Mouse (Mus musculus) liver, embryonic 12.5 days (tissue): ENCODE measurements around the gene Dirc2. TPM values are rescaled to one million over a fixed set of nuclear protein-coding genes. Genes with fewer than 3 reads are reported as not detected.

Experiments
- ATAC-seq: fragments of 200-750 bp; cut with Nextera tagmentation; 2 replicates; pipeline ENCODE4 v1.8.0; 2017; ENCODE audit warnings: moderate number of reproducible peaks, mild to moderate bottlenecking, moderate library complexity
- H3K27ac ChIP-seq: fragments of 300-500 bp; sonication (generic); 2 replicates; pipeline ENCODE4 v1.5.1; 2016; ENCODE audit warnings: mild to moderate bottlenecking
- H3K27me3 ChIP-seq: fragments of 300-500 bp; sonication (generic); replicated peaks from 2 replicates; pipeline ENCODE4 v1.6.1; 2016; ENCODE audit warnings: mild to moderate bottlenecking, moderate library complexity
- H3K36me3 ChIP-seq: fragments of 300-500 bp; sonication (generic); 2 replicates; pipeline ENCODE4 v1.6.1; 2016; ENCODE audit warnings: mild to moderate bottlenecking, moderate library complexity
- H3K4me1 ChIP-seq: fragments of 300-500 bp; sonication (generic); 2 replicates; pipeline ENCODE4 v1.6.1; 2016
- H3K4me2 ChIP-seq: fragments of 300-500 bp; sonication (generic); 2 replicates; pipeline ENCODE4 v1.6.1; 2016; ENCODE audit warnings: mild to moderate bottlenecking, moderate library complexity
- H3K4me3 ChIP-seq: fragments of 300-500 bp; sonication (generic); 2 replicates; pipeline ENCODE4 v1.5.1; 2016; ENCODE audit warnings: mild to moderate bottlenecking, moderate library complexity
- H3K9ac ChIP-seq: fragments of 300-500 bp; sonication (generic); 2 replicates; pipeline ENCODE4 v1.6.1; 2016; ENCODE audit warnings: mild to moderate bottlenecking, moderate library complexity
- H3K9me3 ChIP-seq: fragments of 300-500 bp; sonication (generic); replicated peaks from 2 replicates; pipeline ENCODE4 v1.6.1; 2016; ENCODE audit warnings: mild to moderate bottlenecking, moderate library complexity
- WGBS: fragments of 180-500 bp; shearing (Covaris S2); methylation state at CpG from one replicate; pipeline ENCODE4 v1.1.7; 2016; ENCODE audit not compliant: insufficient replicate concordance; 5-methylcytosine and 5-hydroxymethylcytosine counted together
- polyA plus RNA-seq: library from polyadenylated mRNA; unstranded; fragments of >200 nt; fragmentation: Nextera tagmentation; extraction: Ambion mirVana; gene quantifications from 2 replicates; pipeline ENCODE4 v1.2.1, GENCODE M21; 2016

The Dirc2 gene
- polyA plus RNA-seq, 1 experiment from 2014 or later, result 7.1 TPM

DNA sequence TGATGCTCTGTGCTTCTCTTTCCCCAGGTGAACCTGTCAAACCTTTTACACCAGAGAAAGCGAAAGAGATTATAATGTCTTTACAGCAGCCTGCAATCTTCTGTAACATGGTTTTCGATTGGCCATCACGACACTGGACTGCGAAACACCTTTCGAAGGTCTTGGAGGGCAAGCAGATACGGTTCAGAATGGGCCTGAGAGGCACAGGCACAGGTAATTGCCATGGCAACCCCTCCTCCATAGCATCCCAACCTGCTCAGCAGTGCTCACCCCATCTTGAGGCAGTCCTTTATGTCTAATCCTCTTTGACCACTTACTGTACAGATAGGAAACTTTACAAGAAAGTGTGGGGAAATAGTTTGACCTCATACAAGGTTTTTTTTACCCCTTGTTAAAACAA is 18.0 kb upstream of the Dirc2 start:
- H3K9me3 ChIP-seq, result no peaks in the 10 kb centered on the region
- H3K4me1 ChIP-seq, result peaks cover 37% of the 10 kb centered on the region
- ATAC-seq, result no peak
- H3K27ac ChIP-seq, result no peak overlapping the region
- H3K36me3 ChIP-seq, result peaks cover 48% of the 10 kb centered on the region
- no peak overlapping the region for H3K9ac ChIP-seq
- WGBS, result 91% methylated on average over 6 of the region's 6 CpGs
- H3K27me3 ChIP-seq, result no peaks in the 10 kb centered on the region
- no peak overlapping the region for H3K4me2 ChIP-seq
- no peak overlapping the region for H3K4me3 ChIP-seq

GRCm38 (mm10) chr16:35784134-35784725 is 15.1 kb upstream of the Dirc2 start:
- ATAC-seq, result peak; percentile 61; the same call in 1 of the 2 replicates
- no peak overlapping the region for H3K27ac ChIP-seq

DNA sequence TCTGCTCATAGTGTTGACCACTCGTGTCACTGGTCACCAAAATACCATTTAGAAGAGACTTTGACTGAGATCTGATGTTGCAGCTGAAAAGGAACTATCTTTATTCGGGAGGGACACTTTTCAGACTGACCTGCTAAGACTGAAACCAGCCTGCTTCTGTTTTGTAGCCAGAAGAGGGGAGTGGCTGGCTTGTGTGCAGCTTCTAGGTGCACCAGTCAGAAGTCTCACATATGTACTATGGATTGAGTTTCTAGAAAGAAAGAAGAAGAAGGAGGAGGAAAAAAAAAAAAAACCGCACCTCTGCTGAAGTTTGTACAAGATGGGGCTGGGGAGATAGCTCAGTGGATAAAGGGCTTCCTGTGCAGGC is 14.0 kb upstream of the Dirc2 start:
- WGBS, result 66% methylated on average over 3 of the region's 3 CpGs
- no peak overlapping the region for H3K9ac ChIP-seq
- no peaks in the 10 kb centered on the region for H3K27me3 ChIP-seq
- peaks cover 14% of the 10 kb centered on the region for H3K36me3 ChIP-seq
- H3K4me2 ChIP-seq, result no peak overlapping the region
- no peak overlapping the region for H3K4me3 ChIP-seq
- no peak overlapping the region for H3K27ac ChIP-seq
- ATAC-seq, result no peak
- H3K9me3 ChIP-seq, result no peaks in the 10 kb centered on the region
- peaks cover 32% of the 10 kb centered on the region for H3K4me1 ChIP-seq

More at GRCm38 (mm10) chr16:35784134-35784725, 15.1 kb upstream of the Dirc2 start:
- Histone ChIP-seq H3K9ac (no peak overlapping the region), H3K4me3 (no peak overlapping the region), H3K36me3 (peaks cover 25% of the 10 kb centered on the region), H3K4me1 (peaks cover 32% of the 10 kb centered on the region), H3K4me2 (no peak overlapping the region), H3K27me3 (no peaks in the 10 kb centered on the region), H3K9me3 (no peaks in the 10 kb centered on the region)
- WGBS, result 56% methylated on average over 7 of the region's 7 CpGs

DNA sequence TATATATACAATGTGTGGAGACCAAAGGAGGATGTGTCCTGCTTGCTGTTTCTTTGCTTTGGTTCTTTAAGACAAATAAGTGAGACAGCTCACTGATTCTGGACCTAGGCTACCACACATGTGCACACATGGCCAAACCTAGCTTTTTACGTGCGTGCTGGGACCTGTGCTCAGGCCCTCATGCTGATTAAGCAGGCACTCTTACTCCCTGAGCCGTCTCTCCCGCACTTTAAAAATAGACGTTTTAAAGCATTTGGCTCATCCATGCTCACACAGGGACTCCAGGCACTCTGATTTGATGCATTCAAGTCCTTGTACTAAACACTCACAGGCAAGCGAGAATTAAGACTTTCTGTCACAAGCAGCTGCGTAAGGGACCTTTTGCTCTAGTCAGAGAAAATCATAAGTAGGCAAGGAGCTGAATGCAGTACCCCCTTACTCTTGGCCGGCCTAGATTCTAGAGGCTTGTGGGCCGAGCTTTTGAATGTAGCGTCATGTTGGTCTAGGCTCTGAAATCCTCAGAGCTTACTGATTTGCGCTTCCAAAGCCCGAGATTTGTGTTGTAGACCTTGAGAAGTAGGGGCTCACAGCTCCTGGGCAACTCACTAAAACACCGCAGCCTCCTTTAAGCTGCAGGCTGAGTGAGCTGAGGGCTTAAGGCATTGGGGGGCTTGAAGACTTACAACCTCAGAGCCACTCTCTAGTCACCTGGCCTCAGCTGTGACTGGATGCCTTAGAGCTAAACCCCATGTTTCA is 13.5 kb upstream of the Dirc2 start:
- no peaks in the 10 kb centered on the region for H3K9me3 ChIP-seq
- no peaks in the 10 kb centered on the region for H3K27me3 ChIP-seq
- H3K4me2 ChIP-seq, result no peak overlapping the region
- WGBS, result 76% methylated on average over 13 of the region's 13 CpGs
- H3K27ac ChIP-seq, result no peak overlapping the region
- no peak for ATAC-seq
- no peak overlapping the region for H3K9ac ChIP-seq
- no peak overlapping the region for H3K4me3 ChIP-seq
- peaks cover 9% of the 10 kb centered on the region for H3K36me3 ChIP-seq
- peaks cover 32% of the 10 kb centered on the region for H3K4me1 ChIP-seq

GRCm38 (mm10) chr16:35781651-35782050 is 12.5 kb upstream of the Dirc2 start:
- WGBS, result 82% methylated on average over 5 of the region's 5 CpGs

DNA sequence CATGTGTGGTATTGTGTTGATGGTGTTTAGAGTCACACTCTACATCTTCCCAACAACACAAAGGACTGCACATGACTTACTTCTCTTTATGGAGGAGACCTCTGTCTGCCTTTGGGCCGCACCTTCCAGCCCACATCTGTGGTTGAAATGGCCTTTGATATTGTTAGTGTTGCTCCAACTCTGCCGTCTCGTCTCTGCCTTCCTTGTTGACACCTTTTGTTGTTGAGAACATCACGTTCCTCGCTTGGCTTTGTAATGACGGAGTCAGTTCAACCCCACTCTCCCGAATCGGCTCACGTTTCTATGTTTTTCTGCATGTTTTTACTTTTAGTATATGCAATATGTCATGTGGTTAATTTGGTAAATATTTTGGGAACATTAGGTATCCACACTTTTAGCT is 11.9 kb upstream of the Dirc2 start:
- peaks cover 32% of the 10 kb centered on the region for H3K4me1 ChIP-seq
- no peak overlapping the region for H3K4me3 ChIP-seq
- ATAC-seq, result no peak
- no peaks in the 10 kb centered on the region for H3K27me3 ChIP-seq
- WGBS, result 82% methylated on average over 9 of the region's 9 CpGs
- H3K9me3 ChIP-seq, result no peaks in the 10 kb centered on the region
- no peak overlapping the region for H3K4me2 ChIP-seq
- no peak overlapping the region for H3K9ac ChIP-seq
- H3K27ac ChIP-seq, result no peak overlapping the region
- no peaks in the 10 kb centered on the region for H3K36me3 ChIP-seq

More at GRCm38 (mm10) chr16:35781651-35782050, 12.5 kb upstream of the Dirc2 start:
- H3K9me3 ChIP-seq, result no peaks in the 10 kb centered on the region
- ATAC-seq, result no peak
- H3K4me1 ChIP-seq, result peaks cover 32% of the 10 kb centered on the region
- H3K36me3 ChIP-seq, result no peaks in the 10 kb centered on the region
- no peaks in the 10 kb centered on the region for H3K27me3 ChIP-seq
- no peak overlapping the region for H3K27ac ChIP-seq
- H3K4me2 ChIP-seq, result no peak overlapping the region
- no peak overlapping the region for H3K9ac ChIP-seq
- H3K4me3 ChIP-seq, result no peak overlapping the region

DNA sequence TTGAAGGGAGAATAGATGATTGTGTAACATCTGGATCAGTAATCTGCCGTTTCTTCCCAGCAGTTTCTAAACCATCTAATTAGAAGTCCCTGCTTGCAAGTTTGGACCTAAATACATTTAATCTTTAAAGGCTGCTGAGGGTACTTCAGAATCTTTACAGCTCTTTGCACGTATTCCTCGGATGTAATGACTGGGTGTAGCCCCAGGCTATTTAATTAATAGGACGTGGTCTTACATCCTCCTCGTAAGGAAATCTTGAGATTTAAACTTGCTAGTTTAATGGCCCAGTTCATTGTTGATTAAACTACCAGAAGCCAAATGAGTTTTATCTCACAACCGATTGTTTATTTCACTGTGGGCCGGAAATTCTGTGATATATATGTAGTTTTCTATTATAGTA is 10.5 kb upstream of the Dirc2 start:
- H3K9ac ChIP-seq, result no peak overlapping the region
- 80% methylated on average over 7 of the region's 7 CpGs for WGBS
- H3K36me3 ChIP-seq, result no peaks in the 10 kb centered on the region
- no peak for ATAC-seq
- H3K4me3 ChIP-seq, result no peak overlapping the region
- H3K4me1 ChIP-seq, result peaks cover 20% of the 10 kb centered on the region
- no peak overlapping the region for H3K4me2 ChIP-seq
- H3K27me3 ChIP-seq, result no peaks in the 10 kb centered on the region
- H3K9me3 ChIP-seq, result no peaks in the 10 kb centered on the region
- H3K27ac ChIP-seq, result no peak overlapping the region

GRCm38 (mm10) chr16:35777768-35778167 is 8.6 kb upstream of the Dirc2 start:
- no peaks in the 10 kb centered on the region for H3K9me3 ChIP-seq
- ATAC-seq, result no peak
- peaks cover under 1% of the 10 kb centered on the region; the same call in 1 of the 2 replicates for H3K36me3 ChIP-seq
- H3K27me3 ChIP-seq, result no peaks in the 10 kb centered on the region
- peaks cover 4% of the 10 kb centered on the region for H3K4me1 ChIP-seq
- no peak overlapping the region for H3K9ac ChIP-seq
- no peak overlapping the region for H3K4me3 ChIP-seq
- WGBS, result 83% methylated on average over 4 of the region's 4 CpGs
- no peak overlapping the region for H3K4me2 ChIP-seq
- no peak overlapping the region for H3K27ac ChIP-seq

- H3K36me3 ChIP-seq, result peaks cover 9% of the 10 kb centered on the region; the same call in 1 of the 2 replicates
Measured at GRCm38 (mm10) chr16:35776737-35777136, 7.6 kb upstream of the Dirc2 start.

GRCm38 (mm10) chr16:35775835-35776234 is 6.7 kb upstream of the Dirc2 start:
- H3K4me2 ChIP-seq, result no peak overlapping the region
- no peak overlapping the region for H3K4me3 ChIP-seq
- WGBS, result 39% methylated on average over 1 of the region's 1 CpGs
- peaks cover 23% of the 10 kb centered on the region for H3K4me1 ChIP-seq
- peaks cover 9% of the 10 kb centered on the region; the same call in 1 of the 2 replicates for H3K36me3 ChIP-seq
- H3K9ac ChIP-seq, result no peak overlapping the region
- ATAC-seq, result no peak
- no peaks in the 10 kb centered on the region for H3K27me3 ChIP-seq
- H3K9me3 ChIP-seq, result no peaks in the 10 kb centered on the region
- no peak overlapping the region for H3K27ac ChIP-seq

More at GRCm38 (mm10) chr16:35776737-35777136, 7.6 kb upstream of the Dirc2 start:
- Histone ChIP-seq H3K27me3 (no peaks in the 10 kb centered on the region), H3K4me3 (no peak overlapping the region), H3K4me1 (peaks cover 14% of the 10 kb centered on the region), H3K9ac (no peak overlapping the region), H3K4me2 (no peak overlapping the region), H3K27ac (no peak overlapping the region), H3K9me3 (no peaks in the 10 kb centered on the region)
- WGBS, result 85% methylated on average over 7 of the region's 7 CpGs
- ATAC-seq, result no peak

- H3K27me3 ChIP-seq, result no peaks in the 10 kb centered on the region
- H3K36me3 ChIP-seq, result peaks cover 9% of the 10 kb centered on the region; the same call in 1 of the 2 replicates
- no peaks in the 10 kb centered on the region for H3K9me3 ChIP-seq
- peak overlapping the region; percentile 85 for H3K4me2 ChIP-seq
- H3K9ac ChIP-seq, result no peak overlapping the region
- peaks cover 43% of the 10 kb centered on the region for H3K4me1 ChIP-seq
- 53% methylated on average over 5 of the region's 5 CpGs for whole genome bisulfite sequencing
- 0 out of 2 replicates have a peak overlapping the region, but pooled peaks have one; percentile 12 for H3K4me3 ChIP-seq
- peak; percentile 44 for ATAC-seq
- H3K27ac ChIP-seq, result peak overlapping the region; percentile 43; the same call in 1 of the 2 replicates
Measured at GRCm38 (mm10) chr16:35772598-35772997, 3.4 kb upstream of the Dirc2 start.

- 71% methylated on average over 5 of the region's 5 CpGs for WGBS
- H3K9me3 ChIP-seq, result no peaks in the 10 kb centered on the region
- H3K27me3 ChIP-seq, result no peaks in the 10 kb centered on the region
- H3K27ac ChIP-seq, result peak overlapping the region; percentile 93; the same call in 1 of the 2 replicates
- H3K4me3 ChIP-seq, result peak overlapping the region; percentile 92
- ATAC-seq, result no peak
- 0 out of 2 replicates have a peak overlapping the region, but pooled peaks have one; percentile 97 for H3K9ac ChIP-seq
- H3K4me2 ChIP-seq, result peak overlapping the region; percentile 85
- peaks cover 53% of the 10 kb centered on the region for H3K4me1 ChIP-seq
- H3K36me3 ChIP-seq, result peaks cover 9% of the 10 kb centered on the region; the same call in 1 of the 2 replicates
Measured at GRCm38 (mm10) chr16:35771606-35772005, 2.5 kb upstream of the Dirc2 start.
